In genomic region chr19:36806842-36807241, GRCm38 (mm10) we compare ENCODE assay signal across 15 mouse cellular contexts.
"Had no signal": no experiment of that assay in that cellular context is flagged by ENCODE, and none has a peak within 500 bp of the region (broad histone marks: within the 10 kb centered on the region; RNA-seq: fewer than 3 reads in every experiment).

No protein-coding gene starts in this region.

- H3K4me3 ChIP-seq: neural tube, embryonic 15.5 days; stomach, embryonic 15.5 days had no signal

- H3K27me3 ChIP-seq: neural tube, embryonic 15.5 days; stomach, embryonic 15.5 days had no signal

- H3K9ac ChIP-seq: neural tube, embryonic 15.5 days; stomach, embryonic 15.5 days had no signal

- H3K36me3 ChIP-seq: neural tube, embryonic 15.5 days; stomach, embryonic 15.5 days had no signal

- DNase-seq: retina, postnatal 1 day; right cerebral cortex, adult 18-20 months; right cerebral cortex, postnatal 14 days; right cerebral cortex, postnatal 25 days; right cerebral cortex, postnatal 4 days; spleen, adult 18-20 months; thymus, adult 18-20 months; thymus, adult 2 months; thymus, postnatal 14 days; thymus, postnatal 25 days; thymus, postnatal 36 days; thymus, postnatal 4 days had no signal

- H3K27ac ChIP-seq: neural tube, embryonic 15.5 days; stomach, embryonic 15.5 days; stomach, postnatal 0 days had no signal

- H3K4me2 ChIP-seq: neural tube, embryonic 15.5 days; stomach, embryonic 15.5 days had no signal

- H3K9me3 ChIP-seq: neural tube, embryonic 15.5 days; stomach, embryonic 15.5 days had no signal

- H3K4me1 ChIP-seq: neural tube, embryonic 15.5 days; stomach, embryonic 15.5 days had no signal
